Mouse (Mus musculus): ENCODE measurements around the gene Pigt. TPM values are rescaled to one million over a fixed set of nuclear protein-coding genes. Genes with fewer than 3 reads are reported as not detected.
A peak's percentile ranks its signal among the peaks of the same experiment; 100 is the strongest.

The Pigt gene
- polyA plus RNA-seq, 1 experiment: 39.1 TPM

GRCm38 (mm10) chr2:164454846-164455245 is 42.5 kb upstream of the Pigt start:
- TF ChIP-seq POLR2A (IDR thresholded peaks at IDR 0.05; ENCODE audit: borderline replicate concordance, control insufficient read depth, low read depth, low read length) (no peak), CTCF (IDR thresholded peaks at IDR 0.05; ENCODE audit: control insufficient read depth, insufficient read depth, low read length) (no peak)
- Histone ChIP-seq H3K4me1 (ENCODE audit: control insufficient read depth, insufficient read depth, low read length) (peaks cover 2% of the 10 kb centered on the region; the same call in 1 of the 2 replicates), H3K4me3 (replicated peaks; ENCODE audit: control insufficient read depth, low read depth, low read length) (no peak overlapping the region), H3K27ac (ENCODE audit: control insufficient read depth, insufficient read depth, low read depth, low read length, poor library complexity) (no peak overlapping the region)
- WGBS: 33% methylated on average over 10 of the region's 10 CpGs

DNA sequence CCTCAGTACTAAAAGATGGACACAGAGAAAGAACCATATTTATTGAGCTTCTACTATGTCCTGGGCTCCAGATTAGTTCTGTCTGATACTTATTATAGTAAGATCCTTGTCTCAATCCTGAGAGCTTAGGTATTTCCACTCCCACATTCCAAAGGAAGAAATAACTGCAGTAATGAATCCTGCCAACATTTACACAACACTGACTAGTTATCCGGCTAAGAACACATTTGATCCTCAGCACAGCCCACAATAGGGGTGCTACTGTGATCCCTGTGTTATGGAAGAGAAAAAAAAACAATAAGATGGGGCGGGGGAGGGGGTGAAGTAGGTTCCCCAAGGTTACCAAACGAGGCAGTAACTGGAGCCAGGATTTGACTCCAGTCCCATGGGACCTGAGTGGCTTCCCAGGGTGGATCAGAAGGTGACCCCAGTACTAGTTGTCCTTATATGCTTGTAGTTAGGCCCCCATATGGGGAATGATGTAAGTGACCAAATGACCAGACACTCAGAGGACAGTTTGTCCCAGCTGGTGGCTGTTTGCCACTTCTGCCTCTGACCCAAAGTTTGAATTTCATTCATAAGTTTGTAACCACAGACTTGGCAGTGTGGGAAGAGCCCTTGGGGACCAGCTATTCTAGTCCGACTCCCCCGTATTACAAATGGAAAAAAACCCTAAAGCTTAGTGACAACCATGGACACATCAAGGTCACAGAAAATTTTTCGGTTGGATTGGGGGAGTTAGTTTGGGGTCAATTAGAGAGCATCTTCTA is 41.7 kb upstream of the Pigt start:
- H3K4me1 ChIP-seq (ENCODE audit: control insufficient read depth, insufficient read depth, low read length): peaks cover 2% of the 10 kb centered on the region; the same call in 1 of the 2 replicates
- 63% methylated on average over 6 of the region's 6 CpGs for WGBS
- TF ChIP-seq CTCF (IDR thresholded peaks at IDR 0.05; ENCODE audit: control insufficient read depth, insufficient read depth, low read length) (no peak), POLR2A (IDR thresholded peaks at IDR 0.05; ENCODE audit: borderline replicate concordance, control insufficient read depth, low read depth, low read length) (no peak)
- no peak overlapping the region for H3K4me3 ChIP-seq (replicated peaks; ENCODE audit: control insufficient read depth, low read depth, low read length)
- H3K27ac ChIP-seq (ENCODE audit: control insufficient read depth, insufficient read depth, low read depth, low read length, poor library complexity): no peak overlapping the region

- WGBS: 72% methylated on average over 1 of the region's 1 CpGs
- Histone ChIP-seq H3K4me1 (ENCODE audit: control insufficient read depth, insufficient read depth, low read length) (peaks cover 2% of the 10 kb centered on the region; the same call in 1 of the 2 replicates), H3K27ac (ENCODE audit: control insufficient read depth, insufficient read depth, low read depth, low read length, poor library complexity) (no peak overlapping the region), H3K4me3 (replicated peaks; ENCODE audit: control insufficient read depth, low read depth, low read length) (no peak overlapping the region)
- TF ChIP-seq CTCF (IDR thresholded peaks at IDR 0.05; ENCODE audit: control insufficient read depth, insufficient read depth, low read length) (no peak), POLR2A (IDR thresholded peaks at IDR 0.05; ENCODE audit: borderline replicate concordance, control insufficient read depth, low read depth, low read length) (no peak)
Measured at GRCm38 (mm10) chr2:164456413-164456812, 40.9 kb upstream of the Pigt start.

- Histone ChIP-seq H3K4me3 (replicated peaks; ENCODE audit: control insufficient read depth, low read depth, low read length) (peak within 1 kb of the TSS; percentile 9), H3K4me1 (ENCODE audit: control insufficient read depth, insufficient read depth, low read length) (peaks cover 2% of the 10 kb centered on the region; the same call in 1 of the 2 replicates), H3K27ac (ENCODE audit: control insufficient read depth, insufficient read depth, low read depth, low read length, poor library complexity) (no peak within 1 kb of the TSS)
- TF ChIP-seq POLR2A (IDR thresholded peaks at IDR 0.05; ENCODE audit: borderline replicate concordance, control insufficient read depth, low read depth, low read length) (no peak), CTCF (IDR thresholded peaks at IDR 0.05; ENCODE audit: control insufficient read depth, insufficient read depth, low read length) (no peak)
- WGBS: 8% methylated on average over 7 of the region's 7 CpGs
Measured at GRCm38 (mm10) chr2:164456864-164457300, 40.4 kb upstream of the Pigt start, which contains the start of gene Sys1. Gene Sys1 (plus strand): TSS chr2:164456964.

- TF ChIP-seq POLR2A (IDR thresholded peaks at IDR 0.05; ENCODE audit: borderline replicate concordance, control insufficient read depth, low read depth, low read length) (no peak), CTCF (IDR thresholded peaks at IDR 0.05; ENCODE audit: control insufficient read depth, insufficient read depth, low read length) (no peak)
- WGBS: 35% methylated on average over 7 of the region's 7 CpGs
- Histone ChIP-seq H3K4me3 (replicated peaks; ENCODE audit: control insufficient read depth, low read depth, low read length) (no peak overlapping the region), H3K4me1 (ENCODE audit: control insufficient read depth, insufficient read depth, low read length) (peaks cover 2% of the 10 kb centered on the region; the same call in 1 of the 2 replicates), H3K27ac (ENCODE audit: control insufficient read depth, insufficient read depth, low read depth, low read length, poor library complexity) (no peak overlapping the region)
Measured at GRCm38 (mm10) chr2:164457942-164458341, 39.4 kb upstream of the Pigt start.

DNA sequence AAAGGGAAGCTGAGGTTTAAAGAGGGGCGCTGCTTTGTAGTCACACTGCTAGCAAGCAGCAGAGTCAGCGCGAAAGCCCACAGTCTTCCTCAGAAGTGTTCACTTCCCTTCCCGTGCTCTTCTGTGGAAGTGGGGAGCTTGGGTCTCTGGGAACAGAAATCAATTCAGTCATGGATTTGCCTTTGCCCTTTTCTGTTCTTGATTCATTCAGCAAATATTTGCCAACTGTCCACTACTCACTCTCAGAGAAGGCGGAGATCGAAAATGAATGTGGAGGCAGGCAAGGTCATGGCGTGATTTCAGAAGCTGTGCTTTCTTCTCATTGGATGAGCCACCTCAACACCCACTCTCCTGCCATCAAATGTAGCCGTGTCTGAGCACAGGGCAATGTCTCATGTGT is 38.8 kb upstream of the Pigt start:
- no peak overlapping the region for H3K4me3 ChIP-seq (replicated peaks; ENCODE audit: control insufficient read depth, low read depth, low read length)
- TF ChIP-seq POLR2A (IDR thresholded peaks at IDR 0.05; ENCODE audit: borderline replicate concordance, control insufficient read depth, low read depth, low read length): no peak
- no peak for TF ChIP-seq CTCF (IDR thresholded peaks at IDR 0.05; ENCODE audit: control insufficient read depth, insufficient read depth, low read length)
- H3K27ac ChIP-seq (ENCODE audit: control insufficient read depth, insufficient read depth, low read depth, low read length, poor library complexity): no peak overlapping the region
- H3K4me1 ChIP-seq (ENCODE audit: control insufficient read depth, insufficient read depth, low read length): peaks cover 2% of the 10 kb centered on the region; the same call in 1 of the 2 replicates
- WGBS: 19% methylated on average over 8 of the region's 8 CpGs

DNA sequence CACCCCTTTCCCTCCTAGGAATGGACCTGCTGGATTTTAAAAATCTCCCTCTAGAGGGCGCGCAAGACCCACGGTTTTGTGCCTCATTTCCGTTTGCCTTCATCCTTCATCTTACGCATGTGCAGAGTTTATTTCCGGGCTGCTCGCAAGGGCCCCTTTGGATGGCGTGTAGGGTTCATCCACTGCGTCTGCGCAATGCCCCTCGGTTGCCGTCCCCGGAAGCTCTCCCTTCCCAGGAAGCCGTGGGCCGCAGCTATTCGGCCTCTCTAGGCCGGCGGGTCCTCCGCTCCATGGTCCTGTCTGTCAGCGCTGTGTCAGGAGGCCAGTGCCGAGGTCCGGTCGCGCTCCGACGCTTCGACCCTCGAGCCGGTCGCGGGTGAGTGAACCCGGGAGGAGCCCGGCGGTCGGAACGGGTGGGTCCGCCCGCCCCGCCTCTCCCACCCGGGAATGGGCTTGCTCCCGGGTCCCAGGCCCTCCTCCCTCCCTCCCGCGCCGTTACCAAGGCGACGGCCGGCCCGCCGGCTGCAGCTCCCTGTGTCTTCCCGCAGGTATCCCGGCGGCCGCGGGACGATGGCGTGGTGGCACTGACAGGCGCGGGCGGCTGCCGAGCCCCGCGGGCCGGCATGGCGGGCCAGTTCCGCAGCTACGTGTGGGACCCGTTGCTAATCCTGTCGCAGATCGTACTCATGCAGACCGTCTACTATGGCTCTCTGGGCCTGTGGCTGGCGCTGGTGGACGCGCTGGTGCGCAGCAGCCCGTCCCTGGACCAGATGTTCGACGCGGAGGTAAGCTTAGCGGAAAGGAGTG is 36.4 kb upstream of the Pigt start, which contains the start of gene Gm20458:
Gene Gm20458 (plus strand): TSS at position 223 of the 807 bp plus-strand sequence.
- TF ChIP-seq POLR2A (IDR thresholded peaks at IDR 0.05; ENCODE audit: borderline replicate concordance, control insufficient read depth, low read depth, low read length): peak; percentile 66; the same call in 1 of the 2 replicates
- TF ChIP-seq CTCF (IDR thresholded peaks at IDR 0.05; ENCODE audit: control insufficient read depth, insufficient read depth, low read length): peak; percentile 74
- under 1% methylated on average over 79 of the region's 79 CpGs for WGBS
- Histone ChIP-seq H3K27ac (ENCODE audit: control insufficient read depth, insufficient read depth, low read depth, low read length, poor library complexity) (peak within 1 kb of the TSS; percentile 91), H3K4me1 (ENCODE audit: control insufficient read depth, insufficient read depth, low read length) (peaks cover 2% of the 10 kb centered on the region; the same call in 1 of the 2 replicates), H3K4me3 (replicated peaks; ENCODE audit: control insufficient read depth, low read depth, low read length) (peak within 1 kb of the TSS; percentile 92)

GRCm38 (mm10) chr2:164465161-164465560 is 32.2 kb upstream of the Pigt start:
- TF ChIP-seq CTCF (IDR thresholded peaks at IDR 0.05; ENCODE audit: control insufficient read depth, insufficient read depth, low read length) (no peak), POLR2A (IDR thresholded peaks at IDR 0.05; ENCODE audit: borderline replicate concordance, control insufficient read depth, low read depth, low read length) (no peak)
- H3K4me1 ChIP-seq (ENCODE audit: control insufficient read depth, insufficient read depth, low read length): no peaks in the 10 kb centered on the region; the same call in 1 of the 2 replicates
- H3K27ac ChIP-seq (ENCODE audit: control insufficient read depth, insufficient read depth, low read depth, low read length, poor library complexity): no peak overlapping the region
- no peak overlapping the region for H3K4me3 ChIP-seq (replicated peaks; ENCODE audit: control insufficient read depth, low read depth, low read length)

Data from bone marrow, adult 2 months (tissue).